Mouse (Mus musculus) neural tube, embryonic 10.5 days (tissue): Measurements from ENCODE around the gene Mplkip.

Experiments
- DNase-seq: peaks from one replicate; pipeline ENCODE4 v3.0.0-alpha.2; 2017; ENCODE audit warnings: low spot score; ENCODE audit errors: extremely low spot score

Mplkip gene

GRCm38 (mm10) chr13:17694911-17695699 lies at the start of gene Mplkip, which contains the start of gene Sugct:
Gene Mplkip (plus strand): TSS chr13:17695192.
Gene Sugct (minus strand): TSS chr13:17695553.
- peak; percentile 100 for DNase-seq

GRCm38 (mm10) chr13:17667380-17667779 lies 27.6 kb upstream of the Mplkip start:
- no peak for DNase-seq

DNA sequence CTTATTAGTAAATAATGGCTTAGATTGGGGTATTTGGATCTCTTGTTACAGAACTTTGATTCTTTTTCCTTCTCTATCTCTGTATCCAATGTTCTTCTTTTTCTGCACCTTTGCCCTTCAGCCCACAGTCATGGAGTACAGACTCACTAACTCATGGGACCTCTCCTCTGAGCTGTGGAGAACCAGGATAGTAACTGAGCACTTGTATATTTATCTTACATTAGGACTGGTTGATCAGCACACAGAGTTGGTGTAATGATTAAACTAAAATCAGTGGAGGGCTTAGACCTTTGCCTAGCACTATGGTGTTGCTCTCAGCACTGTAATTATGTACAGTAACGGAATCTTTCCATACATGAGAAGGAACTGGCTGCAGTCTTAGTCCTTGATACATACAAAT lies 23.9 kb upstream of the Mplkip start:
- no peak for DNase-seq

DNA sequence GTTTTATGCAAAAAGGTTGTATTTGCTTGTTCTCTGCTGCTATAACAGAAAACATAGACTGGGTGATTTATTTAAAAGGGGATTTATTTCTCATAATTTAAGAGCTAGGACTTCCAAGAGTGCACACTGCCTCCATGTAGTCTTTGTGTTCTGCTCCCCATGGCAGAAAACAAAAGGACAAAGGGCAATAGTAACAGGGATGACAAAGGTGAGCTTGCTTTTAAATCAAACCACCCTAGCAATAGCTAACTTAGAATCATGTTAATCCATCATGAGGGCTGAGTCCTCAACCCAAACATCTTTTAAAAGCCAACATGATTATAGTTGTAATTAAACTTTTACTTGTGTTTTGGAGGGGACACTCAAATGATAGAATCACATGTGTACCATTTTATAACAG lies 5.5 kb upstream of the Mplkip start:
- DNase-seq = no peak

- DNase-seq = no peak
These were observed 4.3 kb upstream of the Mplkip start for GRCm38 (mm10) chr13:17690686-17691085.

GRCm38 (mm10) chr13:17691436-17691835 lies 3.6 kb upstream of the Mplkip start:
- no peak for DNase-seq

- no peak for DNase-seq
These were observed 1.2 kb upstream of the Mplkip start for GRCm38 (mm10) chr13:17693816-17694215.

DNA sequence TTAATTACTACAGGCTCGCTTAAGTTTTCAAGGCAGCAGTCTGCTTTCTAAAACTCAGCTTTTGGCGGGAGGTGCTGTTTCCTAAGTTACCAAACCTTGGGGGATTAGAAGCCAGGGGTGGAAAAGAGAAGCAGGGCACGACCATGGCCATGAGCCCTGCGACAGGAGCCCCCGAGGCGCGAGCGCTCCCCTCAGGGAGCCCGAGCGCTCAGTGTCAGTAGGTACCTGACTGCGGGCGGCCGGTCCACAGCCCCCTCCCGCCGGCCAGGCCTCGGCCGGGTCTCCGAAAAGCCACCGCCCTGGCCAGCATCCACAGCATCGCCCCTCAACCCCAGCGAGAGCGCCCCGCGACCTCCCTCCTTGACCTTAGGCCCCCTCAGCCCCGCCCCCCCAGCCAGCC lies 578 bp upstream of the Mplkip start:
- no peak for DNase-seq

- no peak for DNase-seq
These were observed 1.0 kb downstream of the Mplkip start for GRCm38 (mm10) chr13:17695898-17696580.

DNA sequence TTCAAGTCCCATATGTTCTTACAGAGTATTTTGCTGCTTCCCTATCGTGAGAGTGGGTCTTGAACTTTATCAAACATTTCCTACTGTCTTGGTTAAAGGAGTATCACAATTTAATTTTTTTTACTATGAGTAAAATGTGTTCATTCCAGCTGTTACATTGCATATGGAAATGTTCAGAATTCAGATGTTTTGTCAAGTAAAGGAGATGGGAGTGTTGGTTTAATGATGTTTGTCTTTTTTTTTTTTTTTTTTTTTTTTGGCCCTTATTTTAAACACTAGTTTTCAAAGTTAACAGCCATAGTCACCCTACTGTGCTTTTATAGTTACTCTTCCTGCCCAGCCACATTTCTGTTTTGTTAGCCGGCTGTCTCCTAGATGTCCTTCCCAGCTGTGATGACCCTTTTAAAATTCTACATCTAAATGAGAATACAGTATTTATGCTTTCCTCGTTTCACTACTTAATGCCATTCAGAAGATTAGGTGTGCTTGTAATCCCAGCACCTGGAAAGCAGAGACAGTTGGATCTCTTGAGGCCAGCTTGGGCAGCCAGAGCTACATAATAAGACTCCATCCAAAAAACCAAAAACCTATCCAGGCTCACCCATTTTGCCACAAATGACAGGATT lies 5.2 kb downstream of the Mplkip start:
- no peak for DNase-seq

- no peak for DNase-seq
These were observed 6.3 kb downstream of the Mplkip start for GRCm38 (mm10) chr13:17701322-17701721.

DNA sequence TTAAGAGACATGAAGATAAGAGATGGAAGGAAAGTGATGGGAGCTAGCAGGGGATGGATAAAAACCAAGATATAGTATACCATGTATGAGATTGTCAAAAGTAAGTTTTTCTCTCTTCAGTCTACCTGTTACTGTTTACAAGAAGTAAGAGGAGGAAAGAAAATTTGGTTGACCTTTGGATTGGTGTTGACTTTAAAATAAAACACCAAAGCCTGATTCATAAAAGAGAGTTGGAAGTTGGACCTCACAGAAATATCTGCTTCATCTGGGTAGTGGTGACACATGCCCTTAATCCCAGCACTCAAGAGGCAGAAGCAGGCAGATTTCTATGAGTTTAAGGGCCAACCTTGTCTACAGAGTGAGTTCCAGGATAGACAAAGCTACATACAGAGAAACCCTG lies 7.3 kb downstream of the Mplkip start:
- DNase-seq = no peak

GRCm38 (mm10) chr13:17705188-17705826 lies 10.3 kb downstream of the Mplkip start:
- no peak for DNase-seq

DNA sequence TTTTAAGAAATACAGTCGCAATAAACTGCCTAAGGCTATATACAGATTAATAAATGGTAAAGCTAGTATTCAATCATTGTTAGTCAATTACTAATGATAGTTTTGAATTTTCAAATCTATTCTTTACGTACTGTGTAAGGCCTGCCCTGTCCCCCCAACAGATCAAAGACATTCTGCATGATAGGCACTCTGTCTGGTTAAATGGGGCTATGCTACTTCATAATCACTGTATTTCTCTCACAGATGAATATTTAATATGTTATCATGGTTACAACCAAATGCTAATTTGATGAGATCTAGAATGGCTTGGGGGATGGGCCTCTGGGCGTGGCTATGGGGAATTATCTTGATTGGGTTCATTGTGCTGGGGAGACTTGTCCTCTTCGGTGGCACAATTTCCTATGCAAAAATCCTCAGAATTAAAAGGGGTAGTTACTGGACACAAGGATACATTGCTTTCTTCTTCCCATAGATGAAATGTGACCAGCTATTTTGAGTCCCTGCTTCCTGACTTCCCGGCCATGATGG lies 13.9 kb downstream of the Mplkip start:
- no peak for DNase-seq

DNA sequence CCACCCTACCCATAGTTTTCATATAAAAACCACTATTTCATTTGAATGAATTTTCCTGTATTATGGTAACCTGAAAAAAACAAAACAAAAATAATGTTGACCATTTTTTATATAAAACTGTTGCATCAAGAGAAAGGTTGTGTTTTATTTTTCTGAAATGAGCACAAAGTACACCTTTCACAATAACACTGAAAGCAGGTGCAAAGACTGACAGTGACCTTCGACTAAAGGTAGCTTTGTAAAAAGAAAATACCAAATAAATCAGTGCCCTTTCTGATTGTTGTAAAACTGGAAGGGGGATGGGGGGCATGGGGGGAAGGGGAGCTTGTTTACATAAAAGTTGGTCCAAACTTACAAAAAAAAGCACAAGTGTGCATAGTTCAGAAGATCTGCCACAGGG lies 22.4 kb downstream of the Mplkip start:
- no peak for DNase-seq

- DNase-seq = no peak
These were observed 32.9 kb downstream of the Mplkip start for GRCm38 (mm10) chr13:17727922-17728321.

DNA sequence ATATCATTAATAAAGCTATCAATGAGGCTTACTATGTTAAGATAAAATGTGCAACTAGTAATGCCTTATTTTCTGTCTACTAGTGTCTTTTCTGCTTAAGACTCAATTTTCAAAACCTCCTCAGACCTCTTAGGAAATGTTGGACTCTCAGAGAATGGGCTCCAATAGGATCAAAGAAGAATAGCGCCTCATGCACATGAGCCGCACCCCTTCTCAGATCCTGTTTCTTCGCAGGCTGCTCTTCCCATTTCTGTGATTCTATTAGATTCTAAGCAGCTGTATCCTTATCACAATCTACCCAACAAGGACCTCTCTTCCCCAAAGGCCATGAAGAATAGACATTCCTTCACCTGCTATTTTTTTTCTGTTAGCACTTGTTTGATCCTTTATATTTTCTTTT lies 33.8 kb downstream of the Mplkip start:
- DNase-seq = no peak
